Mouse (Mus musculus): ENCODE results near the gene Ano8. TPM values are rescaled to one million over a fixed set of nuclear protein-coding genes. Genes with fewer than 3 reads are reported as not detected.
"Not testable (repeated sequence)": the region's sequence is repeated elsewhere in the genome, so short reads cannot be mapped to it uniquely, and the experiment has no call there.

Gene Ano8
- 1.4 TPM in 2 replicates for polyA plus RNA-seq (2015; fragmentation: Nextera tagmentation; extraction: Ambion mirVana)

- Histone ChIP-seq H3K9ac (peak within 1 kb of the TSS; percentile 92), H3K36me3 (peaks cover 2% of the 10 kb centered on the region; the same call in 1 of the 2 replicates), H3K4me2 (replicated peaks) (peak within 1 kb of the TSS; percentile 96), H3K27ac (peak within 1 kb of the TSS; percentile 75), H3K27me3 (replicated peaks) (no peaks in the 10 kb centered on the region), H3K4me1 (replicated peaks) (peaks cover 38% of the 10 kb centered on the region), H3K9me3 (no peaks in the 10 kb centered on the region), H3K4me3 (replicated peaks) (peak within 1 kb of the TSS; percentile 79)
- ATAC-seq, result peak; percentile 76
- 5% methylated on average over 56 of the region's 58 CpGs for WGBS
Observed at GRCm38 (mm10) chr8:71485142-71486135, at the start of gene Ano8. Gene Ano8 (minus strand): TSS chr8:71485963.

GRCm38 (mm10) chr8:71534263-71534810 is 48.6 kb upstream of the Ano8 start:
- Histone ChIP-seq H3K9me3 (no peaks in the 10 kb centered on the region), H3K9ac (no peak overlapping the region), H3K4me1 (replicated peaks) (peaks cover 10% of the 10 kb centered on the region), H3K4me2 (replicated peaks) (no peak overlapping the region), H3K4me3 (replicated peaks) (no peak overlapping the region), H3K27me3 (replicated peaks) (no peaks in the 10 kb centered on the region), H3K27ac (no peak overlapping the region), H3K36me3 (no peaks in the 10 kb centered on the region)
- WGBS, result 51% methylated on average over 3 of the region's 3 CpGs
- no peak for ATAC-seq

- not testable (repeated sequence) for H3K27me3 ChIP-seq (replicated peaks); H3K4me3 ChIP-seq (replicated peaks); H3K9ac ChIP-seq; H3K36me3 ChIP-seq; H3K27ac ChIP-seq; ATAC-seq; H3K4me2 ChIP-seq (replicated peaks); H3K4me1 ChIP-seq (replicated peaks); H3K9me3 ChIP-seq
- WGBS, result 74% methylated on average over 6 of the region's 12 CpGs
Observed at GRCm38 (mm10) chr8:71530735-71531467, 45.1 kb upstream of the Ano8 start.

- H3K27me3 ChIP-seq (replicated peaks), result peaks cover 11% of the 10 kb centered on the region
- no peak overlapping the region for H3K4me2 ChIP-seq (replicated peaks)
- H3K4me3 ChIP-seq (replicated peaks), result no peak overlapping the region
- H3K4me1 ChIP-seq (replicated peaks), result peaks cover 7% of the 10 kb centered on the region
- WGBS, result 74% methylated on average over 11 of the region's 11 CpGs
- no peaks in the 10 kb centered on the region for H3K36me3 ChIP-seq
- ATAC-seq, result no peak
- H3K9ac ChIP-seq, result no peak overlapping the region
- 0 out of 2 replicates have a peak overlapping the region, but pooled peaks have one; percentile 51 for H3K27ac ChIP-seq
- H3K9me3 ChIP-seq, result no peaks in the 10 kb centered on the region
Observed at GRCm38 (mm10) chr8:71528362-71529073, 42.8 kb upstream of the Ano8 start.

GRCm38 (mm10) chr8:71527162-71527870 is 41.6 kb upstream of the Ano8 start:
- Histone ChIP-seq H3K27ac (0 out of 2 replicates have a peak overlapping the region, but pooled peaks have one; percentile 0), H3K4me1 (replicated peaks) (peaks cover 7% of the 10 kb centered on the region), H3K27me3 (replicated peaks) (peaks cover 11% of the 10 kb centered on the region), H3K4me2 (replicated peaks) (no peak overlapping the region), H3K4me3 (replicated peaks) (no peak overlapping the region), H3K9me3 (no peaks in the 10 kb centered on the region), H3K9ac (no peak overlapping the region), H3K36me3 (no peaks in the 10 kb centered on the region)
- 64% methylated on average over 3 of the region's 3 CpGs for WGBS
- ATAC-seq, result no peak

- 28% methylated on average over 6 of the region's 6 CpGs for WGBS
- 0 out of 2 replicates have a peak overlapping the region, but pooled peaks have one; percentile 28 for H3K27ac ChIP-seq
- no peak for ATAC-seq
Observed at GRCm38 (mm10) chr8:71526272-71526671, 40.5 kb upstream of the Ano8 start.

GRCm38 (mm10) chr8:71525226-71526050 is 39.7 kb upstream of the Ano8 start, which contains the start of gene Ccdc194:
Gene Ccdc194 (minus strand): TSS chr8:71525711.
- H3K36me3 ChIP-seq, result no peaks in the 10 kb centered on the region
- no peaks in the 10 kb centered on the region for H3K9me3 ChIP-seq
- 0 out of 2 replicates have a peak within 1 kb of the TSS, but pooled peaks have one; percentile 7 for H3K4me3 ChIP-seq (replicated peaks)
- H3K9ac ChIP-seq, result peak within 1 kb of the TSS; percentile 1; the same call in 1 of the 2 replicates
- peak within 1 kb of the TSS; percentile 37 for H3K4me2 ChIP-seq (replicated peaks)
- WGBS, result 12% methylated on average over 46 of the region's 46 CpGs
- H3K4me1 ChIP-seq (replicated peaks), result peaks cover 13% of the 10 kb centered on the region
- peak within 1 kb of the TSS; percentile 28; the same call in 1 of the 2 replicates for H3K27ac ChIP-seq
- H3K27me3 ChIP-seq (replicated peaks), result peaks cover 11% of the 10 kb centered on the region
- no peak for ATAC-seq

More at GRCm38 (mm10) chr8:71526272-71526671, 40.5 kb upstream of the Ano8 start:
- no peak overlapping the region for H3K9ac ChIP-seq
- H3K4me2 ChIP-seq (replicated peaks), result no peak overlapping the region
- H3K4me3 ChIP-seq (replicated peaks), result no peak overlapping the region
- no peaks in the 10 kb centered on the region for H3K36me3 ChIP-seq
- H3K9me3 ChIP-seq, result no peaks in the 10 kb centered on the region
- peaks cover 11% of the 10 kb centered on the region for H3K27me3 ChIP-seq (replicated peaks)
- H3K4me1 ChIP-seq (replicated peaks), result peaks cover 12% of the 10 kb centered on the region

GRCm38 (mm10) chr8:71521634-71522033 is 35.9 kb upstream of the Ano8 start:
- Histone ChIP-seq H3K27ac (no peak overlapping the region), H3K4me2 (replicated peaks) (peak overlapping the region; percentile 38), H3K27me3 (replicated peaks) (peaks cover 11% of the 10 kb centered on the region), H3K36me3 (no peaks in the 10 kb centered on the region), H3K4me3 (replicated peaks) (no peak overlapping the region), H3K9ac (peak overlapping the region; percentile 8), H3K9me3 (no peaks in the 10 kb centered on the region), H3K4me1 (replicated peaks) (peaks cover 13% of the 10 kb centered on the region)
- peak; percentile 80 for ATAC-seq
- WGBS, result 4% methylated on average over 17 of the region's 17 CpGs

- H3K9ac ChIP-seq; H3K4me3 ChIP-seq (replicated peaks); H3K27me3 ChIP-seq (replicated peaks); H3K27ac ChIP-seq; ATAC-seq; H3K4me1 ChIP-seq (replicated peaks); H3K9me3 ChIP-seq; H3K36me3 ChIP-seq; H3K4me2 ChIP-seq (replicated peaks): not testable (repeated sequence)
- WGBS, result 44% methylated on average over 10 of the region's 10 CpGs
Observed at GRCm38 (mm10) chr8:71519037-71519825, 33.5 kb upstream of the Ano8 start.

GRCm38 (mm10) chr8:71516786-71517185 is 31.0 kb upstream of the Ano8 start:
- Histone ChIP-seq H3K27me3 (replicated peaks) (no peaks in the 10 kb centered on the region; the same call in 1 of the 2 replicates), H3K4me1 (replicated peaks) (peaks cover 6% of the 10 kb centered on the region; the same call in 1 of the 2 replicates), H3K36me3 (no peaks in the 10 kb centered on the region), H3K4me3 (replicated peaks) (no peak overlapping the region), H3K9me3 (no peaks in the 10 kb centered on the region), H3K27ac (no peak overlapping the region), H3K9ac (no peak overlapping the region), H3K4me2 (replicated peaks) (no peak overlapping the region)
- 6% methylated on average over 6 of the region's 6 CpGs for WGBS
- no peak for ATAC-seq

All from intestine, embryonic 15.5 days (tissue).